Mouse (Mus musculus) hindbrain, embryonic 14.5 days (tissue): ENCODE data around the gene 1190005I06Rik. TPM values are rescaled to one million over a fixed set of nuclear protein-coding genes. Genes with fewer than 3 reads are reported as not detected.

Experiments used
- ATAC-seq: fragments of 200-750 bp; cut with Nextera tagmentation; 2 replicates; pipeline ENCODE4 v1.8.0; 2017; ENCODE audit warnings: moderate number of reproducible peaks, mild to moderate bottlenecking, moderate TSS enrichment, moderate library complexity; ENCODE audit not compliant: low FRiP score
- DNase-seq: peaks from one replicate; pipeline ENCODE4 v3.0.0-alpha.2; 2015; ENCODE audit warnings: low spot score
- H3K27ac ChIP-seq: fragments of 300-500 bp; sonication (generic); 2 replicates; pipeline ENCODE4 v1.5.1; 2014; ENCODE audit warnings: mild to moderate bottlenecking, moderate library complexity
- H3K27me3 ChIP-seq: fragments of 300-500 bp; sonication (generic); 2 replicates; pipeline ENCODE4 v1.6.1; 2014; ENCODE audit warnings: mild to moderate bottlenecking, low read length, mixed read lengths; ENCODE audit not compliant: control insufficient read depth, insufficient read depth
- H3K36me3 ChIP-seq: fragments of 300-500 bp; sonication (generic); replicated peaks from 2 replicates; pipeline ENCODE4 v1.6.1; 2014; ENCODE audit not compliant: control insufficient read depth, insufficient read depth
- H3K4me1 ChIP-seq: fragments of 300-500 bp; sonication (generic); replicated peaks from 2 replicates; pipeline ENCODE4 v1.6.1; 2014; ENCODE audit warnings: antibody characterized with exemption, low read length, mixed read lengths; ENCODE audit not compliant: control insufficient read depth, insufficient read depth
- H3K4me2 ChIP-seq: fragments of 300-500 bp; sonication (generic); replicated peaks from 2 replicates; pipeline ENCODE4 v1.6.1; 2014; ENCODE audit warnings: mild to moderate bottlenecking, moderate library complexity
- H3K4me3 ChIP-seq: fragments of 300-500 bp; sonication (generic); replicated peaks from 2 replicates; pipeline ENCODE4 v1.5.1; 2014; ENCODE audit warnings: mild to moderate bottlenecking, low read length
- H3K9ac ChIP-seq: fragments of 300-500 bp; sonication (generic); 2 replicates; pipeline ENCODE4 v1.6.1; 2014
- H3K9me3 ChIP-seq: fragments of 300-500 bp; sonication (generic); 2 replicates; pipeline ENCODE4 v1.6.1; 2016; ENCODE audit warnings: low read length; ENCODE audit not compliant: control insufficient read depth
- WGBS: fragments of 180-500 bp; shearing (Covaris S2); extraction: QIAGEN DNeasy Blood & Tissue Kit; methylation state at CpG from one replicate; pipeline ENCODE4 v1.1.7; 2014; 5-methylcytosine and 5-hydroxymethylcytosine counted together
- polyA plus RNA-seq: library from polyadenylated mRNA; unstranded; fragments of >200 nt; fragmentation: Nextera tagmentation; extraction: Ambion mirVana; gene quantifications from 2 replicates; pipeline ENCODE4 v1.2.1, GENCODE M21; 2014

1190005I06Rik gene
- polyA plus RNA-seq, 1 experiment from 2014 or later: 12.4 TPM

GRCm38 (mm10) chr8:120566681-120567080 lies 80.8 kb downstream of the 1190005I06Rik start:
- ATAC-seq (no peak), DNase-seq (no peak)
- H3K9me3 ChIP-seq: no peaks in the 10 kb centered on the region
- H3K9ac ChIP-seq: no peak overlapping the region
- H3K36me3 ChIP-seq: peaks cover 55% of the 10 kb centered on the region
- no peaks in the 10 kb centered on the region for H3K27me3 ChIP-seq
- H3K4me2 ChIP-seq: no peak overlapping the region
- 75% methylated on average over 8 of the region's 8 CpGs for WGBS
- no peak overlapping the region for H3K27ac ChIP-seq
- H3K4me3 ChIP-seq: no peak overlapping the region
- peaks cover 49% of the 10 kb centered on the region for H3K4me1 ChIP-seq

GRCm38 (mm10) chr8:120565151-120565711 lies 82.2 kb downstream of the 1190005I06Rik start:
- ATAC-seq: no peak; the same call in 1 of the 2 replicates
- Histone ChIP-seq H3K9ac (peak overlapping the region; percentile 28; the same call in 1 of the 2 replicates), H3K9me3 (no peaks in the 10 kb centered on the region), H3K27me3 (no peaks in the 10 kb centered on the region), H3K27ac (peak overlapping the region; percentile 64), H3K4me1 (peaks cover 60% of the 10 kb centered on the region), H3K36me3 (peaks cover 41% of the 10 kb centered on the region), H3K4me2 (no peak overlapping the region), H3K4me3 (no peak overlapping the region)
- WGBS: 11% methylated on average over 7 of the region's 7 CpGs
- DNase-seq: no peak

- peaks cover 71% of the 10 kb centered on the region for H3K4me1 ChIP-seq
- H3K9me3 ChIP-seq: no peaks in the 10 kb centered on the region
- H3K9ac ChIP-seq: 0 out of 2 replicates have a peak overlapping the region, but pooled peaks have one; percentile 26
- no peaks in the 10 kb centered on the region for H3K27me3 ChIP-seq
- H3K27ac ChIP-seq: peak overlapping the region; percentile 64
- peak; percentile 79 for DNase-seq
- WGBS: 13% methylated on average over 20 of the region's 20 CpGs
- H3K4me3 ChIP-seq: no peak overlapping the region
- H3K36me3 ChIP-seq: peaks cover 31% of the 10 kb centered on the region
- ATAC-seq: peak; percentile 44; the same call in 1 of the 2 replicates
- H3K4me2 ChIP-seq: peak overlapping the region; percentile 23
These were observed 83.3 kb downstream of the 1190005I06Rik start for GRCm38 (mm10) chr8:120563851-120564837.

- peak overlapping the region; percentile 64 for H3K27ac ChIP-seq
- no peaks in the 10 kb centered on the region for H3K9me3 ChIP-seq
- ATAC-seq (no peak; the same call in 1 of the 2 replicates), DNase-seq (peak; percentile 62)
- WGBS: 9% methylated on average over 8 of the region's 8 CpGs
- peaks cover 23% of the 10 kb centered on the region for H3K36me3 ChIP-seq
- peaks cover 79% of the 10 kb centered on the region for H3K4me1 ChIP-seq
- no peak overlapping the region for H3K4me3 ChIP-seq
- H3K27me3 ChIP-seq: no peaks in the 10 kb centered on the region
- H3K4me2 ChIP-seq: no peak overlapping the region
- H3K9ac ChIP-seq: no peak overlapping the region
These were observed 84.1 kb downstream of the 1190005I06Rik start for GRCm38 (mm10) chr8:120563348-120563724.

- DNase-seq (no peak), ATAC-seq (no peak)
- no peak overlapping the region for H3K4me2 ChIP-seq
- H3K27me3 ChIP-seq: no peaks in the 10 kb centered on the region
- peaks cover 18% of the 10 kb centered on the region for H3K36me3 ChIP-seq
- 81% methylated on average over 18 of the region's 18 CpGs for WGBS
- no peak overlapping the region for H3K4me3 ChIP-seq
- peaks cover 83% of the 10 kb centered on the region for H3K4me1 ChIP-seq
- peak overlapping the region; percentile 64 for H3K27ac ChIP-seq
- no peaks in the 10 kb centered on the region for H3K9me3 ChIP-seq
- no peak overlapping the region for H3K9ac ChIP-seq
These were observed 84.6 kb downstream of the 1190005I06Rik start for GRCm38 (mm10) chr8:120562680-120563347.

GRCm38 (mm10) chr8:120561539-120562435 lies 85.6 kb downstream of the 1190005I06Rik start:
- no peak overlapping the region for H3K4me3 ChIP-seq
- peaks cover 94% of the 10 kb centered on the region for H3K4me1 ChIP-seq
- WGBS: 81% methylated on average over 22 of the region's 22 CpGs
- ATAC-seq (no peak), DNase-seq (no peak)
- peak overlapping the region; percentile 12; the same call in 1 of the 2 replicates for H3K27ac ChIP-seq
- no peaks in the 10 kb centered on the region for H3K27me3 ChIP-seq
- peaks cover 8% of the 10 kb centered on the region for H3K36me3 ChIP-seq
- no peak overlapping the region for H3K4me2 ChIP-seq
- H3K9ac ChIP-seq: no peak overlapping the region
- no peaks in the 10 kb centered on the region for H3K9me3 ChIP-seq

- 81% methylated on average over 5 of the region's 5 CpGs for WGBS
- H3K27ac ChIP-seq: 0 out of 2 replicates have a peak overlapping the region, but pooled peaks have one; percentile 64
These were observed 86.9 kb downstream of the 1190005I06Rik start for GRCm38 (mm10) chr8:120560535-120560934.

GRCm38 (mm10) chr8:120559654-120560053 lies 87.8 kb downstream of the 1190005I06Rik start:
- Histone ChIP-seq H3K4me3 (no peak overlapping the region), H3K4me2 (no peak overlapping the region; the same call in 1 of the 2 replicates), H3K9me3 (no peaks in the 10 kb centered on the region), H3K27me3 (no peaks in the 10 kb centered on the region), H3K4me1 (peaks cover 94% of the 10 kb centered on the region), H3K27ac (peak overlapping the region; percentile 64), H3K9ac (peak overlapping the region; percentile 42; the same call in 1 of the 2 replicates), H3K36me3 (no peaks in the 10 kb centered on the region; the same call in 1 of the 2 replicates)
- peak; percentile 2; the same call in 1 of the 2 replicates for ATAC-seq
- 8% methylated on average over 11 of the region's 11 CpGs for WGBS
- DNase-seq: no peak

More at GRCm38 (mm10) chr8:120560535-120560934, 86.9 kb downstream of the 1190005I06Rik start:
- ATAC-seq (no peak), DNase-seq (no peak)
- Histone ChIP-seq H3K36me3 (no peaks in the 10 kb centered on the region; the same call in 1 of the 2 replicates), H3K4me3 (no peak overlapping the region), H3K9me3 (no peaks in the 10 kb centered on the region), H3K9ac (peak overlapping the region; percentile 42; the same call in 1 of the 2 replicates), H3K4me1 (peaks cover 98% of the 10 kb centered on the region), H3K4me2 (no peak overlapping the region), H3K27me3 (no peaks in the 10 kb centered on the region)
